Mouse (Mus musculus) liver, postnatal 0 days (tissue): ENCODE results near the gene R3hdm2. TPM values are rescaled to one million over a fixed set of nuclear protein-coding genes. Genes with fewer than 3 reads are reported as not detected.

Experiments
- ATAC-seq: fragments of 200-750 bp; cut with Nextera tagmentation; 2 replicates; pipeline ENCODE4 v1.8.0; 2017; ENCODE audit warnings: mild to moderate bottlenecking, moderate library complexity
- DNase-seq: peaks from one replicate; pipeline ENCODE4 v3.0.0-alpha.2; 2016
- H3K27ac ChIP-seq: fragments of 300-500 bp; sonication (generic); 2 replicates; pipeline ENCODE4 v1.5.1; 2014; ENCODE audit warnings: antibody characterized with exemption, moderate library complexity, mild to moderate bottlenecking, low read depth
- H3K27me3 ChIP-seq: fragments of 300-500 bp; sonication (generic); 2 replicates; pipeline ENCODE4 v1.6.1; 2014; ENCODE audit warnings: low read length, control low read depth, mixed read lengths; ENCODE audit not compliant: insufficient read depth
- H3K36me3 ChIP-seq: fragments of 300-500 bp; sonication (generic); replicated peaks from 2 replicates; pipeline ENCODE4 v1.6.1; 2014; ENCODE audit warnings: mild to moderate bottlenecking, control low read depth, low read length, moderate library complexity, mixed read lengths; ENCODE audit not compliant: insufficient read depth
- H3K4me1 ChIP-seq: fragments of 300-500 bp; sonication (generic); 2 replicates; pipeline ENCODE4 v1.6.1; 2014; ENCODE audit warnings: antibody characterized with exemption, mild to moderate bottlenecking, control low read depth; ENCODE audit not compliant: insufficient read depth
- H3K4me2 ChIP-seq: fragments of 300-500 bp; sonication (generic); 2 replicates; pipeline ENCODE4 v1.6.1; 2014; ENCODE audit warnings: low read depth, mild to moderate bottlenecking, low read length, moderate library complexity, mixed read lengths
- H3K4me3 ChIP-seq: fragments of 300-500 bp; sonication (generic); 2 replicates; pipeline ENCODE4 v1.5.1; 2014; ENCODE audit warnings: low read depth, low read length
- H3K9ac ChIP-seq: fragments of 300-500 bp; sonication (generic); replicated peaks from 2 replicates; pipeline ENCODE4 v1.6.1; 2014; ENCODE audit warnings: mild to moderate bottlenecking, moderate library complexity
- H3K9me3 ChIP-seq: fragments of 300-500 bp; sonication (generic); 2 replicates; pipeline ENCODE4 v1.6.1; 2016; ENCODE audit warnings: mild to moderate bottlenecking, control low read depth, low read length, mixed read lengths
- CTCF ChIP-seq: sonication (generic); IDR thresholded peaks from 2 replicates; pipeline ENCODE4 v1.5.1; 2016; ENCODE audit warnings: antibody characterized with exemption, low read depth
- EP300 ChIP-seq: IDR thresholded peaks from 2 replicates; pipeline ENCODE4 v1.6.1; 2016; ENCODE audit warnings: antibody characterized with exemption, low read depth, mild to moderate bottlenecking
- WGBS: fragments of 180-500 bp; shearing (Covaris S2); extraction: QIAGEN DNeasy Blood & Tissue Kit; methylation state at CpG from one replicate; pipeline ENCODE4 v1.1.7; 2014; ENCODE audit not compliant: insufficient replicate concordance; 5-methylcytosine and 5-hydroxymethylcytosine counted together
- polyA plus RNA-seq: library from polyadenylated mRNA; unstranded; fragments of >200 nt; fragmentation: Nextera tagmentation; extraction: Ambion mirVana; gene quantifications from 2 replicates; pipeline ENCODE4 v1.2.1, GENCODE M21; 2015

R3hdm2 gene
- polyA plus RNA-seq, 1 experiment from 2014 or later = 16.6 TPM

DNA sequence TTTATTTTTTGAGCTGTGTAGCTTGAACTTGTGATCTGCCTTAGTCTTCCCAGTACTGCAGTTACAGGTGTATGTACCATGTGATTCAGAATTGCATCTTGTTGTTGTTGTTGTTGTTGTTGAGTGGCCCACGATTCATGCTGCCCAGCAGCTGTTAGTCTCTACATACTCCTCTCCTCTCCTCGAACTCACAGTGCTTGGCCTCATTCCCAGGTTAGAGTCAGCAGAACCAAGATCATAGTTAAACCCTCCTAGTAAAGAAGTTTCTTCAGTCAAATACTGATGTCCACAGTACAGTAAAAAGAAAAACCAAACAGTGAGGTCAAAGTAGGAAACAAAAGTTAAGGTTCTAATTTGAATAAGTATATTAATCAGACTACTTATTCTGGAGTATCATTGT lies 32.6 kb downstream of the R3hdm2 start:
- Histone ChIP-seq H3K27ac (no peak overlapping the region), H3K4me3 (no peak overlapping the region), H3K4me1 (peaks cover 16% of the 10 kb centered on the region), H3K9me3 (no peaks in the 10 kb centered on the region), H3K4me2 (no peak overlapping the region), H3K27me3 (no peaks in the 10 kb centered on the region), H3K36me3 (peaks cover 3% of the 10 kb centered on the region; the same call in 1 of the 2 replicates), H3K9ac (no peak overlapping the region)
- ATAC-seq = no peak
- 69% methylated on average over 2 of the region's 2 CpGs for WGBS
- no peak for TF ChIP-seq EP300
- no peak for TF ChIP-seq CTCF
- DNase-seq = no peak

DNA sequence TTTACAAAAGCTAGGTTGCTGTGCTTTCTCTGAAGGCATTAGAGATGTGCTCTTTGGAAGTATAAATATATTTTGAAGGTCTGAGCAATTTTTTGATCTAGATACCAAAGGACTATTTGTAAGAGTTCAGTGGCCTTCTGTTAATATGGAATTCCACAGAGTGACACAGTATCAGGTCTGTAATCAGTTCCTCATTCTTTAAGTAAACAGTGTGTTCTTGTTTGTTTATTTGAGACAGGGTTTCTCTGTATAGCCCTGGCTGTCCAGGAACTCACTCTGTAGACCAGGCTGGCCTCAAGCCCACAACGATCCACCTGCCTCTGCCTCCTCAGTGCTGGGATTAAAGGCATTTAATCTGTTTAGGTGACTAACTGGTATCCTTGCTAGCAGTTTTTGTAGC lies 33.5 kb downstream of the R3hdm2 start:
- H3K36me3 ChIP-seq = peaks cover 5% of the 10 kb centered on the region; the same call in 1 of the 2 replicates
- no peak overlapping the region for H3K4me3 ChIP-seq
- H3K9me3 ChIP-seq = no peaks in the 10 kb centered on the region
- no peak for DNase-seq
- WGBS = 71% methylated on average over 1 of the region's 1 CpGs
- no peak overlapping the region for H3K9ac ChIP-seq
- no peak overlapping the region for H3K4me2 ChIP-seq
- TF ChIP-seq CTCF (no peak), EP300 (no peak)
- H3K27ac ChIP-seq = no peak overlapping the region
- peaks cover 16% of the 10 kb centered on the region for H3K4me1 ChIP-seq
- no peaks in the 10 kb centered on the region for H3K27me3 ChIP-seq
- ATAC-seq = peak; percentile 53; the same call in 1 of the 2 replicates

DNA sequence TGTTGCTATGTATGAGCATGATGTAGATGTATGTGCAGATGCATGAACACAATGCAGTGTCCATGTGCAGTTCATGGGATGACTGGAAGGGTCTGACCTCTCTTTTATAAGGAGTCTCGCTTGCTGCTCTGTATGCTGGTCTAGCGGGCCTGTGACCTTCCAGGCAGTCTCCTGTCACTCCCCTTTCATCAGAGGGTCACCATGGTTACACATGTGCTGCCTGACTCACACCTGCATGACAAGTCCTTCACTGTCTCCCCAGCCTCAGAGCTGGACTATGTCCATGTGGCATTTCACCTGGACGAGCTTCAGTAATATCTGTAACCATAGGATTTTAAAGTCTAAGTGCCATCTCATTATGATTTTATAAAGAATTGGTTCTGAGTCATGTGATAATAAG lies 34.0 kb downstream of the R3hdm2 start:
- no peak overlapping the region for H3K4me3 ChIP-seq
- no peak overlapping the region for H3K9ac ChIP-seq
- no peak overlapping the region for H3K27ac ChIP-seq
- H3K4me1 ChIP-seq = peaks cover 16% of the 10 kb centered on the region
- DNase-seq (no peak), ATAC-seq (peak; percentile 81)
- whole genome bisulfite sequencing = 67% methylated on average over 3 of the region's 3 CpGs
- H3K36me3 ChIP-seq = peaks cover 5% of the 10 kb centered on the region; the same call in 1 of the 2 replicates
- no peaks in the 10 kb centered on the region for H3K27me3 ChIP-seq
- no peak overlapping the region for H3K4me2 ChIP-seq
- TF ChIP-seq EP300 (no peak), CTCF (no peak)
- no peaks in the 10 kb centered on the region for H3K9me3 ChIP-seq

DNA sequence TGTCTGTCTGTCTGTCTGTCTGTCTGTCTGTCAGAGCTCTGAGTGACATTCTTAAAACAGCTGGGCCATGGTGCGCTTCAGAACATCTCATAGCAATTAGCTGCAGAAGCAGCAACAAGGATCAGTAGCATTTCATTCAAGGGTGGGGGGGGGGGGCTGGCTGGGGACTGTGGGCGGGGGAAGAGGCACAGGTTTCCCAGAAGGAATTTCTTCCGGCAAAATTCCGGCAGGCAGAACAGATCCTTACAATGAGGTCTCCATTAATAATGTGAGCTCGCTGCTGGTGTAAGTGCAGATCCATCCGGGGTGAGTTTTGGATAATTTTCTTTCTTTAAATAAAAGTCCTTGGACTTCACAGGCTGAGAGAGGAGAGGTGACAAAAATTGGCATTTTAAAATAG lies 40.0 kb downstream of the R3hdm2 start:
- ATAC-seq = no peak
- Histone ChIP-seq H3K4me2 (no peak overlapping the region), H3K36me3 (peaks cover 5% of the 10 kb centered on the region; the same call in 1 of the 2 replicates), H3K4me3 (no peak overlapping the region), H3K9ac (no peak overlapping the region), H3K4me1 (peaks cover 5% of the 10 kb centered on the region; the same call in 1 of the 2 replicates), H3K9me3 (no peaks in the 10 kb centered on the region), H3K27ac (no peak overlapping the region), H3K27me3 (no peaks in the 10 kb centered on the region)
- no peak for DNase-seq
- WGBS = 56% methylated on average over 6 of the region's 6 CpGs
- no peak for TF ChIP-seq CTCF
- no peak for TF ChIP-seq EP300

DNA sequence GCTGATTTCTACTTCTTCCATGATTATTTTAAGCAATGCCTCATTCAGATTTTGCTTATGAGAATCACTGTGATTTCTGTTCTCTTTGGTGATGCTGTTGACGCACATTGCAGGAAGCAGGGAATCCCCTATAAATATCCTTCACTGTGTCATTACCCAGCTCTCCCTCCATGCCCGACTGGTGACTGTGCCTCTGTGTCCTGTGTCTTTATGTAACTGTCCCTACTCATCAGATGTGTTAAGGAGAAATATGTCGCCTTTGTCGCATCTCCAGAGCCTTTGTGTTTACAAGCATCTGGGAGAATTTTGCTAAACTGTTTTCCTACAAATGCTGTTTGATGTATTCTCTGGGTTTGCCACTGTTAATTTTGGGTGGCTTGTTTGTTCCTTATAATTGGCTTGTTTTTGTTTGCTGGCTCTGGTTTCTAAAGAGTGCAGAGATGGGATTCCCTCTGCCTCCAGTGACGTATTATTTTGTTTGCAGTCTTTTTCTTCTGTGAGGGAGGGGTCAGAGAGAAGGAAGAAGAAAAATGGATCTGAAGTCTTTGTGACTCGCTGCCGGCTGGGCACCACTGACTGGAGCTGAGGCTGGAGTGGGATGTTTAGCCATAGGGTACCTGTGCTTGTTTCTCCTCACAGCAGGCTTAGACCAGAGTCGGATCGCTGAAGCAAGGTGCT lies 40.7 kb downstream of the R3hdm2 start:
- Histone ChIP-seq H3K9me3 (no peaks in the 10 kb centered on the region), H3K4me1 (peaks cover 12% of the 10 kb centered on the region), H3K4me2 (no peak overlapping the region), H3K36me3 (peaks cover 4% of the 10 kb centered on the region; the same call in 1 of the 2 replicates), H3K27me3 (no peaks in the 10 kb centered on the region), H3K27ac (no peak overlapping the region), H3K4me3 (no peak overlapping the region), H3K9ac (no peak overlapping the region)
- ATAC-seq (no peak), DNase-seq (no peak)
- WGBS = 48% methylated on average over 9 of the region's 9 CpGs
- no peak for TF ChIP-seq EP300

DNA sequence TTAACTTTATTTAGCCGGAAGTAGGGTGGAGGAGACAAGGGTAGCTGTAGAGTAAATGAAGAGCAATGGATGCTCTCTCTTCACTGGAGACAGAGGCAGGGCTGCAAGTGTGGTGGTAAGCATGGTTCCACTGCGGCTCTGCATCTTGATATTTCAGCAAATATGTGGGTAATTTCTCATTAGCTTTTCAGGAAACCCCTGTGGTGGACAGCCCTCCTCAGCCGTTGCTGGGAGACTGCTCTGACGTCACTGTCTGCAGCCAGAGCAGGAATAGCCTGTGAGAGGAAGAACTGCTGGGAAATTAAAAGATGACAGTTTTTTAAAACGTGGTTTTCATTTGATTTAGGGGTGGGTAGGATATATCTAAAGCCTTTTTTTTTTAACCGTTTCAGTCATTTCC lies 41.9 kb downstream of the R3hdm2 start:
- Histone ChIP-seq H3K4me2 (no peak overlapping the region), H3K4me1 (peaks cover 18% of the 10 kb centered on the region), H3K9ac (no peak overlapping the region), H3K27me3 (no peaks in the 10 kb centered on the region), H3K9me3 (no peaks in the 10 kb centered on the region), H3K27ac (no peak overlapping the region), H3K4me3 (no peak overlapping the region), H3K36me3 (peaks cover 4% of the 10 kb centered on the region; the same call in 1 of the 2 replicates)
- ATAC-seq = no peak
- no peak for TF ChIP-seq EP300
- no peak for TF ChIP-seq CTCF
- 33% methylated on average over 6 of the region's 6 CpGs for WGBS
- peak; percentile 31 for DNase-seq
